Mouse (Mus musculus): Measurements from ENCODE around the gene Hras.

DNA sequence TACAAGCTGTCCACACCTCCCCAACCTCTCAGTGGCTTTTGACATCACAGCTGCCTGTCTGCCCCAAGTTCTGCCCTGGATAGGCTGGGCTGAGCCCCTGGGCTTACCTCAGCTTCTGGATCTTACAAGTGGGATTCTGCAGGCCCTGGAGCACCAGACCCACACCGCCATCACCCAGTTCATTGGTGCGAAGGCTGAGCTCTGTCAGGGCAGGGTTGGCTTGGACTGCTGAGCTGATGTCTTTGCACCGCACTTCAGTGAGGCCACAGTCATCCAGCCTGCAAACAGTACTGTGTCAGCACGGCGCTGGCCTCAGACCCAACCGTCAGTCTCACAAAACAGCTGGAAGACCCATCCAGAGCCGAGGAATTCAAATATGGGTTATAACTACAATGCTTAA is 29.4 kb downstream of the Hras start:
- TF ChIP-seq POLR2A (IDR thresholded peaks at IDR 0.05; ENCODE audit: low read depth, low read length) (no peak), CTCF (IDR thresholded peaks at IDR 0.05; ENCODE audit: borderline replicate concordance, insufficient read depth, low read length) (no peak)
